Mouse (Mus musculus): ENCODE results near the gene Macrod2. TPM values are rescaled to one million over a fixed set of nuclear protein-coding genes. Genes with fewer than 3 reads are reported as not detected.

Macrod2 gene
- polyA plus RNA-seq, 1 experiment from 2014 or later = 24.6 TPM

GRCm38 (mm10) chr2:141057455-141057833 is 662.3 kb downstream of the Macrod2 start:
- DNase-seq (ENCODE audit: low spot score) = no peak

GRCm38 (mm10) chr2:141073981-141074855 is 679.1 kb downstream of the Macrod2 start:
- no peak for DNase-seq (ENCODE audit: low spot score)

GRCm38 (mm10) chr2:141078221-141078620 is 683.1 kb downstream of the Macrod2 start:
- no peak for DNase-seq (ENCODE audit: low spot score)

GRCm38 (mm10) chr2:141091320-141091719 is 696.2 kb downstream of the Macrod2 start:
- no peak for DNase-seq (ENCODE audit: low spot score)

GRCm38 (mm10) chr2:141117579-141117978 is 722.5 kb downstream of the Macrod2 start:
- DNase-seq (ENCODE audit: low spot score) = no peak

- DNase-seq (ENCODE audit: low spot score) = no peak
Observed at GRCm38 (mm10) chr2:141123875-141124274, 728.8 kb downstream of the Macrod2 start.

GRCm38 (mm10) chr2:141125638-141126037 is 730.5 kb downstream of the Macrod2 start:
- no peak for DNase-seq (ENCODE audit: low spot score)

GRCm38 (mm10) chr2:141142266-141142665 is 747.2 kb downstream of the Macrod2 start:
- no peak for DNase-seq (ENCODE audit: low spot score)

- DNase-seq (ENCODE audit: low spot score) = no peak
Observed at GRCm38 (mm10) chr2:141152011-141152772, 757.1 kb downstream of the Macrod2 start.

GRCm38 (mm10) chr2:141155972-141156371 is 760.9 kb downstream of the Macrod2 start:
- DNase-seq (ENCODE audit: low spot score) = no peak

- no peak for DNase-seq (ENCODE audit: low spot score)
Observed at GRCm38 (mm10) chr2:141156979-141157593, 762.0 kb downstream of the Macrod2 start.

GRCm38 (mm10) chr2:141158161-141158560 is 763.1 kb downstream of the Macrod2 start:
- DNase-seq (ENCODE audit: low spot score) = no peak

- DNase-seq (ENCODE audit: low spot score) = no peak
Observed at GRCm38 (mm10) chr2:141163918-141164317, 768.8 kb downstream of the Macrod2 start.

GRCm38 (mm10) chr2:141169586-141169985 is 774.5 kb downstream of the Macrod2 start:
- no peak for DNase-seq (ENCODE audit: low spot score)

GRCm38 (mm10) chr2:141173167-141173566 is 778.1 kb downstream of the Macrod2 start:
- no peak for DNase-seq (ENCODE audit: low spot score)

- DNase-seq (ENCODE audit: low spot score) = no peak
Observed at GRCm38 (mm10) chr2:141173607-141174006, 778.5 kb downstream of the Macrod2 start.

GRCm38 (mm10) chr2:141180656-141181055 is 785.5 kb downstream of the Macrod2 start:
- no peak for DNase-seq (ENCODE audit: low spot score)

- DNase-seq (ENCODE audit: low spot score) = no peak
Observed at GRCm38 (mm10) chr2:141182034-141182759, 787.1 kb downstream of the Macrod2 start.

- DNase-seq (ENCODE audit: low spot score) = no peak
Observed at GRCm38 (mm10) chr2:141194476-141194875, 799.4 kb downstream of the Macrod2 start.

- DNase-seq (ENCODE audit: low spot score) = no peak
Observed at GRCm38 (mm10) chr2:141200481-141200880, 805.4 kb downstream of the Macrod2 start.

GRCm38 (mm10) chr2:141201303-141202014 is 806.4 kb downstream of the Macrod2 start:
- DNase-seq (ENCODE audit: low spot score) = no peak

Measured in thymus, postnatal 0 days (tissue).